22 mouse cellular contexts compared by ENCODE assay signal in the genomic region with DNA sequence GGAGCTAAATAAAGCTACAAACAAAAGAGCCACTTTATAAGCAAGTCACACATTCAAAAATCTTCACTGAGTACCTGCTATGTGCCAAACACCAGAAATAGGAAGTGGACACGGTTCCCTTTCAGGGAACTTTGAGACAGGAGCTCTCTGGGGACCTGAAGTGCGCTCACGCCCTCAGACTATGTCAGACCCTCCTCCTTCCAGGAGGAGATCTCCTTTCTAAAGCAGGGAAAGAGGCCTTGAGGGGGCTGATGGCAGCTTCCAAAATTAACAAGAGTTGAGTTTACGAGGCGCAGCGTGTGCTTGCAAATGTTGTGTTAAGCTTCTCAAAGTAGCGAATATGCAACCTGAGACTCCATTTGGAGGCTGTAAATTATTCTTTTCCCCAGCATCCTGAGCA.
DNase-seq lines count a peak whose midpoint lies in the region; ATAC-seq lines count a peak whose summit lies in the region.
"Had no signal": no experiment of that assay in that cellular context is flagged by ENCODE, and none has a peak within 500 bp of the region (broad histone marks: within the 10 kb centered on the region; RNA-seq: fewer than 3 reads in every experiment).

No protein-coding gene starts in this region.

- H3K4me3 ChIP-seq in limb, embryonic 11.5 days (ENCODE audit: low read depth, low read length), result no peak overlapping the region
- no peak overlapping the region for H3K4me3 ChIP-seq in limb, embryonic 10.5 days
- H3K4me3 ChIP-seq in limb, embryonic 12.5 days (replicated peaks), result no peak overlapping the region
- H3K4me3 ChIP-seq in heart, embryonic 10.5 days, result no peak overlapping the region
- H3K4me3 ChIP-seq: embryonic facial prominence, embryonic 13.5 days; forebrain, embryonic 12.5 days; heart, adult 2 months; heart, embryonic 12.5 days; hindbrain, embryonic 15.5 days had no signal

- H3K4me1 ChIP-seq in limb, embryonic 11.5 days (ENCODE audit: control insufficient read depth, insufficient read depth, low read length), result no peaks in the 10 kb centered on the region
- peaks cover 13% of the 10 kb centered on the region for H3K4me1 ChIP-seq in limb, embryonic 10.5 days
- H3K4me1 ChIP-seq in limb, embryonic 12.5 days (replicated peaks), result peaks cover 15% of the 10 kb centered on the region
- H3K4me1 ChIP-seq in heart, embryonic 10.5 days, result no peaks in the 10 kb centered on the region
- H3K4me1 ChIP-seq: forebrain, embryonic 12.5 days; hindbrain, embryonic 15.5 days had no signal

- no peak overlapping the region for H3K4me2 ChIP-seq in limb, embryonic 11.5 days (ENCODE audit: low read depth, severe bottlenecking)
- 0 out of 2 replicates have a peak overlapping the region, but pooled peaks have one; percentile 15 for H3K4me2 ChIP-seq in limb, embryonic 12.5 days
- H3K4me2 ChIP-seq: embryonic facial prominence, embryonic 13.5 days; forebrain, embryonic 12.5 days; heart, embryonic 12.5 days; hindbrain, embryonic 15.5 days had no signal

- no peak overlapping the region for H3K27ac ChIP-seq in limb, embryonic 11.5 days (replicated peaks; ENCODE audit: low read depth, low read length)
- H3K27ac ChIP-seq in limb, embryonic 10.5 days, result no peak overlapping the region
- H3K27ac ChIP-seq in limb, embryonic 12.5 days, result no peak overlapping the region
- no peak overlapping the region for H3K27ac ChIP-seq in heart, embryonic 10.5 days
- H3K27ac ChIP-seq: embryonic facial prominence, embryonic 13.5 days; forebrain, embryonic 12.5 days; heart, adult 2 months; hindbrain, embryonic 15.5 days had no signal

- H3K36me3 ChIP-seq in limb, embryonic 11.5 days (ENCODE audit: control insufficient read depth, insufficient read depth, low read length), result no peaks in the 10 kb centered on the region
- H3K36me3 ChIP-seq in limb, embryonic 10.5 days, result no peaks in the 10 kb centered on the region
- H3K36me3 ChIP-seq in limb, embryonic 12.5 days, result no peaks in the 10 kb centered on the region
- no peaks in the 10 kb centered on the region for H3K36me3 ChIP-seq in heart, embryonic 10.5 days
- H3K36me3 ChIP-seq: embryonic facial prominence, embryonic 13.5 days; forebrain, embryonic 12.5 days; heart, embryonic 12.5 days; hindbrain, embryonic 15.5 days had no signal

- DNase-seq in gastrocnemius, adult 18-20 months (ENCODE audit: low spot score), result peak; percentile 8
- no peak for DNase-seq in gastrocnemius, postnatal 10 days
- peak; percentile 29 for DNase-seq in limb, embryonic 11.5 days (ENCODE audit: low spot score)
- DNase-seq in limb, embryonic 10.5 days (ENCODE audit: low spot score), result no peak
- DNase-seq in brain, adult 2 months (ENCODE audit: low read depth, low spot score), result peak; percentile 47
- DNase-seq in heart, embryonic 10.5 days (ENCODE audit: low spot score), result no peak
- DNase-seq: adrenal gland, postnatal 14 days; cerebellum, adult 18-20 months; cerebellum, adult 9-11 months; cerebellum, postnatal 36 days; gastrocnemius, postnatal 14 days; heart, adult 2 months had no signal

- no peaks in the 10 kb centered on the region for H3K27me3 ChIP-seq in limb, embryonic 11.5 days (ENCODE audit: control insufficient read depth, insufficient read depth, low read length)
- no peaks in the 10 kb centered on the region for H3K27me3 ChIP-seq in limb, embryonic 10.5 days (ENCODE audit: low read depth, poor library complexity, severe bottlenecking)
- H3K27me3 ChIP-seq in limb, embryonic 12.5 days, result peaks cover 6% of the 10 kb centered on the region; the same call in 1 of the 2 replicates
- H3K27me3 ChIP-seq in heart, embryonic 10.5 days (ENCODE audit: insufficient read depth, poor library complexity, severe bottlenecking), result no peaks in the 10 kb centered on the region
- H3K27me3 ChIP-seq: CH12.LX; embryonic facial prominence, embryonic 13.5 days; forebrain, embryonic 12.5 days; heart, embryonic 12.5 days; hindbrain, embryonic 15.5 days had no signal

- ATAC-seq in limb, embryonic 11.5 days (ENCODE audit: insufficient number of reproducible peaks, low FRiP score, low TSS enrichment, low read depth), result no peak
- no peak for ATAC-seq in limb, embryonic 12.5 days (ENCODE audit: insufficient number of reproducible peaks, insufficient read depth, low FRiP score, low TSS enrichment, low read depth)
- no peak for ATAC-seq in CD4-positive, CD25-positive, alpha-beta regulatory T cell, adult 4 months
- ATAC-seq: activated CD4-positive, CD25-positive, alpha-beta regulatory T cell, adult 4 months; forebrain, embryonic 16.5 days; Patski had no signal

- H3K9me3 ChIP-seq in limb, embryonic 11.5 days (ENCODE audit: control insufficient read depth, low read length), result no peaks in the 10 kb centered on the region
- H3K9me3 ChIP-seq in limb, embryonic 10.5 days (replicated peaks), result no peaks in the 10 kb centered on the region
- no peaks in the 10 kb centered on the region for H3K9me3 ChIP-seq in limb, embryonic 12.5 days
- H3K9me3 ChIP-seq in heart, embryonic 10.5 days, result no peaks in the 10 kb centered on the region
- H3K9me3 ChIP-seq: embryonic facial prominence, embryonic 13.5 days; forebrain, embryonic 12.5 days; heart, embryonic 12.5 days; hindbrain, embryonic 15.5 days had no signal

- H3K9ac ChIP-seq in limb, embryonic 11.5 days (ENCODE audit: low read length), result no peak overlapping the region
- no peak overlapping the region for H3K9ac ChIP-seq in limb, embryonic 12.5 days (replicated peaks)
- H3K9ac ChIP-seq: embryonic facial prominence, embryonic 13.5 days; forebrain, embryonic 12.5 days; heart, embryonic 12.5 days; hindbrain, embryonic 15.5 days had no signal

- WGBS in limb, embryonic 11.5 days, result 45% methylated on average over 7 of the region's 7 CpGs
- 71% methylated on average over 7 of the region's 7 CpGs for WGBS in limb, embryonic 10.5 days
- 29% methylated on average over 7 of the region's 7 CpGs for WGBS in limb, embryonic 12.5 days
- WGBS in heart, embryonic 10.5 days, result 75% methylated on average over 7 of the region's 7 CpGs

Comparison
In these comparisons a context has a peak if more than half of its experiments do, and no peak if none do; other contexts are left out.
1. DNase-seq: peak in gastrocnemius, adult 18-20 months (single experiment), limb, embryonic 11.5 days (single experiment) and brain, adult 2 months (single experiment); none in gastrocnemius, postnatal 10 days (single experiment), limb, embryonic 10.5 days (single experiment) and heart, embryonic 10.5 days (single experiment).